Mouse (Mus musculus) kidney, embryonic 14.5 days (tissue): ENCODE measurements around the gene Ephb1. TPM values are rescaled to one million over a fixed set of nuclear protein-coding genes. Genes with fewer than 3 reads are reported as not detected.

Experiments used
- ATAC-seq: fragments of 200-750 bp; cut with Nextera tagmentation; 2 replicates; pipeline ENCODE4 v1.8.0; 2017; ENCODE audit warnings: moderate number of reproducible peaks, mild to moderate bottlenecking, moderate TSS enrichment, moderate library complexity; ENCODE audit not compliant: low FRiP score, low TSS enrichment
- H3K27ac ChIP-seq: fragments of 300-500 bp; sonication (generic); 2 replicates; pipeline ENCODE4 v1.5.1; 2014; ENCODE audit warnings: low read depth, mild to moderate bottlenecking, low read length, moderate library complexity, mixed read lengths
- H3K27me3 ChIP-seq: fragments of 300-500 bp; sonication (generic); 2 replicates; pipeline ENCODE4 v1.6.1; 2014; ENCODE audit warnings: mild to moderate bottlenecking, low read length; ENCODE audit not compliant: control insufficient read depth, insufficient read depth
- H3K36me3 ChIP-seq: fragments of 300-500 bp; sonication (generic); 2 replicates; pipeline ENCODE4 v1.6.1; 2014; ENCODE audit warnings: low read length, mixed read lengths; ENCODE audit not compliant: control insufficient read depth, insufficient read depth
- H3K4me1 ChIP-seq: fragments of 300-500 bp; sonication (generic); 2 replicates; pipeline ENCODE4 v1.6.1; 2014; ENCODE audit warnings: low read length, mixed read lengths; ENCODE audit not compliant: control insufficient read depth, insufficient read depth
- H3K4me2 ChIP-seq: fragments of 300-500 bp; sonication (generic); replicated peaks from 2 replicates; pipeline ENCODE4 v1.6.1; 2014; ENCODE audit warnings: low read depth, mild to moderate bottlenecking, low read length
- H3K4me3 ChIP-seq: fragments of 300-500 bp; sonication (generic); 2 replicates; pipeline ENCODE4 v1.5.1; 2014; ENCODE audit warnings: mild to moderate bottlenecking, low read length
- H3K9ac ChIP-seq: fragments of 300-500 bp; sonication (generic); 2 replicates; pipeline ENCODE4 v1.6.1; 2014; ENCODE audit warnings: low read depth, mild to moderate bottlenecking, low read length, moderate library complexity
- H3K9me3 ChIP-seq: fragments of 300-500 bp; sonication (generic); 2 replicates; pipeline ENCODE4 v1.6.1; 2016; ENCODE audit warnings: low read length; ENCODE audit not compliant: control insufficient read depth
- WGBS: fragments of 180-500 bp; shearing (Covaris S2); extraction: QIAGEN DNeasy Blood & Tissue Kit; methylation state at CpG from one replicate; pipeline ENCODE4 v1.1.7; 2014; 5-methylcytosine and 5-hydroxymethylcytosine counted together
- polyA plus RNA-seq: library from polyadenylated mRNA; unstranded; fragments of >200 nt; fragmentation: Nextera tagmentation; extraction: Ambion mirVana; gene quantifications from 2 replicates; pipeline ENCODE4 v1.2.1, GENCODE M21; 2014

The Ephb1 gene
- polyA plus RNA-seq, 1 experiment from 2014 or later = 4.9 TPM

DNA sequence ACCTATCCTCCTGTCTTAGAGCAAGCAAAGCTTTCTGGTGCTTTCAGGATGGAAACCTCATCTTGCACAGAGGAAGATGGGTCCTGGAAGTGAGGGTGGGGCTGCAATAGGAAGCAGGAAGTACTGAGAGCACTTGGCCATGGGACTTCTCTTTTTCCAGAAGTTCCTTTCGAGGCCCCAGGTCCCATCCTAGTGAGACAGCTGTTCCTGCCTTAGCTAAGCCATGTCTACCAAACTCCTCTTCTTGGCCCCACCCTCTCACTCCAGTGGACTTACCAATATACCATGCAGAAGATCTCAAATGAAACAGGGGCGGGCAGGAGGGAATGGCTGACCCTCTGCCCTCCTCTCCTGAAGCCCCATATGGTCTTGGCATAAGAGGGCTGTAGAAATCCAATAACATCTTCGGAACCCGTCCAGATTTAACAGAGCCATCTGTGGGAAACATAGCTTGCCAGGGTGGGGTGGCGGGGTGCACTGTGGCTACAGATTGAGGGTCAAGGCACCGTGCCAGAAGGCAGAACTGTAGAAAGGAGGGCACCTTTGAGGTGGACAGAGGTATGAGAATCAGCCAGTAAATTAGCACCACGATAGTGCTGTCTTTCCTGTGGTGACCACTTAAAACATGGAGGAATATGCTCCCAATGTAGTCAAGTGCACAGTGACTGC, 48.9 kb downstream of the Ephb1 start:
- 0 out of 2 replicates have a peak, but pooled peaks cover 2% of the 10 kb centered on the region for H3K4me1 ChIP-seq
- no peak for ATAC-seq
- H3K9me3 ChIP-seq = no peaks in the 10 kb centered on the region
- no peak overlapping the region for H3K27ac ChIP-seq
- no peak overlapping the region for H3K4me2 ChIP-seq
- no peak overlapping the region for H3K9ac ChIP-seq
- peaks cover 3% of the 10 kb centered on the region; the same call in 1 of the 2 replicates for H3K27me3 ChIP-seq
- 88% methylated on average over 7 of the region's 7 CpGs for WGBS
- no peaks in the 10 kb centered on the region for H3K36me3 ChIP-seq
- no peak overlapping the region for H3K4me3 ChIP-seq

- Histone ChIP-seq H3K9ac (no peak overlapping the region), H3K27ac (no peak overlapping the region), H3K4me2 (no peak overlapping the region), H3K36me3 (no peaks in the 10 kb centered on the region), H3K9me3 (no peaks in the 10 kb centered on the region), H3K4me1 (0 out of 2 replicates have a peak, but pooled peaks cover 2% of the 10 kb centered on the region), H3K27me3 (peaks cover 3% of the 10 kb centered on the region; the same call in 1 of the 2 replicates), H3K4me3 (no peak overlapping the region)
- 58% methylated on average over 3 of the region's 3 CpGs for WGBS
- ATAC-seq = no peak
Observed at GRCm38 (mm10) chr9:102304796-102305195, 49.7 kb downstream of the Ephb1 start.

- 0 out of 2 replicates have a peak, but pooled peaks cover 2% of the 10 kb centered on the region for H3K4me1 ChIP-seq
- WGBS = 62% methylated on average over 13 of the region's 13 CpGs
- ATAC-seq = no peak
- no peaks in the 10 kb centered on the region for H3K36me3 ChIP-seq
- peaks cover 3% of the 10 kb centered on the region; the same call in 1 of the 2 replicates for H3K27me3 ChIP-seq
- H3K27ac ChIP-seq = no peak overlapping the region
- no peaks in the 10 kb centered on the region for H3K9me3 ChIP-seq
- no peak overlapping the region for H3K9ac ChIP-seq
- H3K4me2 ChIP-seq = no peak overlapping the region
- no peak overlapping the region for H3K4me3 ChIP-seq
Observed at GRCm38 (mm10) chr9:102303882-102304281, 50.6 kb downstream of the Ephb1 start.

- no peaks in the 10 kb centered on the region for H3K9me3 ChIP-seq
- H3K27me3 ChIP-seq = no peaks in the 10 kb centered on the region; the same call in 1 of the 2 replicates
- H3K4me2 ChIP-seq = no peak overlapping the region
- no peaks in the 10 kb centered on the region for H3K4me1 ChIP-seq
- no peak overlapping the region for H3K9ac ChIP-seq
- H3K27ac ChIP-seq = no peak overlapping the region
- no peaks in the 10 kb centered on the region for H3K36me3 ChIP-seq
- 82% methylated on average over 4 of the region's 4 CpGs for WGBS
- no peak for ATAC-seq
- no peak overlapping the region for H3K4me3 ChIP-seq
Observed at GRCm38 (mm10) chr9:102300985-102301384, 53.5 kb downstream of the Ephb1 start.

- 75% methylated on average over 8 of the region's 8 CpGs for WGBS
- Histone ChIP-seq H3K36me3 (no peaks in the 10 kb centered on the region), H3K9me3 (no peaks in the 10 kb centered on the region), H3K4me2 (no peak overlapping the region), H3K27me3 (no peaks in the 10 kb centered on the region; the same call in 1 of the 2 replicates), H3K9ac (no peak overlapping the region), H3K4me3 (no peak overlapping the region), H3K4me1 (no peaks in the 10 kb centered on the region), H3K27ac (no peak overlapping the region)
- ATAC-seq = no peak
Observed at GRCm38 (mm10) chr9:102298741-102299140, 55.8 kb downstream of the Ephb1 start.

- 86% methylated on average over 5 of the region's 5 CpGs for WGBS
- Histone ChIP-seq H3K9ac (no peak overlapping the region), H3K36me3 (no peaks in the 10 kb centered on the region), H3K4me1 (no peaks in the 10 kb centered on the region), H3K27ac (no peak overlapping the region), H3K27me3 (no peaks in the 10 kb centered on the region; the same call in 1 of the 2 replicates), H3K9me3 (no peaks in the 10 kb centered on the region), H3K4me3 (no peak overlapping the region), H3K4me2 (no peak overlapping the region)
- ATAC-seq = no peak
Observed at GRCm38 (mm10) chr9:102297986-102298385, 56.5 kb downstream of the Ephb1 start.

- H3K9ac ChIP-seq = no peak overlapping the region
Observed at GRCm38 (mm10) chr9:102297176-102297575, 57.3 kb downstream of the Ephb1 start.

DNA sequence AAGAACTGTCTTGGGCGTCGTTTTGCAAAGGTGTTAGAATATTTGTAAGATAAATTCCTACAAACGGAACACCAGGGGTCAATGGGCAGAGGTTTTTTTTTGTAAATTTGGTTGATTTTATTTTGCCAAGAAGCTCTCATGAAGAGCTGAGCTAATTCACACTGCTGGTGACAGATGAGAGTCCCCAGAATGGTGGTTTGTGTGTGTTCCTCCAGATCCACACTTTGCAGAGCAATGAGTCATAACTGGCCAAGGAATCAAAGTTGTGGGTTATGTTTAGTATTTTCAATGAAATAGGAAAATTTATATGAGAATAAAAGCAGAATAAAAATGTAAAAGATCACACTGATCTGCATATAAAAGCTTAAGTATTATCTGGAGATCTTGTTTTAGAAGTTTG, 60.9 kb downstream of the Ephb1 start:
- no peaks in the 10 kb centered on the region for H3K36me3 ChIP-seq
- ATAC-seq = no peak
- 91% methylated on average over 3 of the region's 3 CpGs for WGBS
- no peak overlapping the region for H3K4me2 ChIP-seq
- H3K4me3 ChIP-seq = no peak overlapping the region
- no peak overlapping the region for H3K27ac ChIP-seq
- no peaks in the 10 kb centered on the region for H3K27me3 ChIP-seq
- H3K4me1 ChIP-seq = no peaks in the 10 kb centered on the region
- no peak overlapping the region for H3K9ac ChIP-seq
- H3K9me3 ChIP-seq = no peaks in the 10 kb centered on the region

More at GRCm38 (mm10) chr9:102297176-102297575, 57.3 kb downstream of the Ephb1 start:
- Histone ChIP-seq H3K27me3 (no peaks in the 10 kb centered on the region; the same call in 1 of the 2 replicates), H3K4me3 (no peak overlapping the region), H3K36me3 (no peaks in the 10 kb centered on the region), H3K9me3 (no peaks in the 10 kb centered on the region), H3K4me2 (no peak overlapping the region), H3K27ac (no peak overlapping the region), H3K4me1 (no peaks in the 10 kb centered on the region)
- no peak for ATAC-seq
- 71% methylated on average over 3 of the region's 3 CpGs for WGBS

- ATAC-seq = no peak
- Histone ChIP-seq H3K4me2 (no peak overlapping the region), H3K4me3 (no peak overlapping the region), H3K27ac (no peak overlapping the region), H3K27me3 (no peaks in the 10 kb centered on the region), H3K36me3 (no peaks in the 10 kb centered on the region), H3K9ac (no peak overlapping the region), H3K4me1 (no peaks in the 10 kb centered on the region), H3K9me3 (no peaks in the 10 kb centered on the region)
- 69% methylated on average over 3 of the region's 3 CpGs for WGBS
Observed at GRCm38 (mm10) chr9:102291230-102291629, 63.3 kb downstream of the Ephb1 start.
